In genomic region chr8:125661958-125662668, GRCm38 (mm10) we compare ENCODE assay signal across 15 mouse cellular contexts. TPM values are rescaled to one million over a fixed set of nuclear protein-coding genes. Genes with fewer than 3 reads are reported as not detected.
"Had no signal": no experiment of that assay in that cellular context is flagged by ENCODE, and none has a peak within 500 bp of the region (broad histone marks: within the 10 kb centered on the region; RNA-seq: fewer than 3 reads in every experiment).

No protein-coding gene starts in this region.

- H3K36me3 ChIP-seq: limb, embryonic 13.5 days; liver, embryonic 15.5 days; midbrain, embryonic 10.5 days; neural tube, embryonic 15.5 days had no signal

- H3K27me3 ChIP-seq: limb, embryonic 13.5 days; liver, embryonic 15.5 days; neural tube, embryonic 15.5 days had no signal

- H3K4me3 ChIP-seq: layer of hippocampus, adult 2 months; limb, embryonic 13.5 days; liver, embryonic 15.5 days; midbrain, embryonic 10.5 days; myocyte; neural tube, embryonic 15.5 days had no signal

- ATAC-seq: lung, postnatal 0 days had no signal

- H3K9ac ChIP-seq: limb, embryonic 13.5 days; liver, embryonic 15.5 days; neural tube, embryonic 15.5 days had no signal

- H3K27ac ChIP-seq: layer of hippocampus, adult 2 months; limb, embryonic 13.5 days; liver, embryonic 15.5 days; midbrain, embryonic 10.5 days; neural tube, embryonic 15.5 days had no signal

- H3K9me3 ChIP-seq: limb, embryonic 13.5 days; liver, embryonic 15.5 days; midbrain, embryonic 10.5 days; neural tube, embryonic 15.5 days had no signal

- H3K4me2 ChIP-seq: limb, embryonic 13.5 days; liver, embryonic 11.5 days; liver, embryonic 15.5 days; neural tube, embryonic 15.5 days had no signal

- DNase-seq: kidney, postnatal 4 days; lung, adult 2 months; lung, postnatal 36 days; midbrain, embryonic 14.5 days; spleen, adult 18-20 months; thymus, adult 18-20 months; thymus, postnatal 14 days had no signal

- H3K4me1 ChIP-seq: liver, embryonic 15.5 days had no signal

RNA-seq across cellular contexts. Expression of gene Map10, which starts 7.5 kb away (rescaled TPM):
- polyA plus RNA-seq: myocyte had no signal
